Mouse (Mus musculus): ENCODE measurements at regions not wholly inside any gene's neighbourhood (a gene's known extent, or its start where the extent isn't known, plus 50 kb on each side); places are given as distances from the start of the nearest gene placed in this dataset.

GRCm38 (mm10) chr14:76868131-76868530 is 168.4 kb upstream of the Ccdc122 start:
- WGBS: 89% methylated on average over 5 of the region's 5 CpGs
- Histone ChIP-seq H3K36me3 (no peaks in the 10 kb centered on the region), H3K4me2 (no peak overlapping the region), H3K9me3 (0 out of 2 replicates have a peak, but pooled peaks cover 4% of the 10 kb centered on the region), H3K4me3 (replicated peaks) (no peak overlapping the region), H3K27ac (no peak overlapping the region; the same call in 1 of the 2 replicates), H3K27me3 (no peaks in the 10 kb centered on the region), H3K9ac (replicated peaks) (no peak overlapping the region), H3K4me1 (replicated peaks) (peaks cover 4% of the 10 kb centered on the region; the same call in 1 of the 2 replicates)
- no peak for ATAC-seq (ENCODE audit: insufficient number of reproducible peaks, insufficient read depth, low FRiP score, low TSS enrichment, low read depth)

- Histone ChIP-seq H3K27ac (no peak overlapping the region), H3K9me3 (0 out of 2 replicates have a peak, but pooled peaks cover 8% of the 10 kb centered on the region), H3K4me3 (replicated peaks) (no peak overlapping the region), H3K36me3 (no peaks in the 10 kb centered on the region), H3K9ac (replicated peaks) (no peak overlapping the region), H3K27me3 (no peaks in the 10 kb centered on the region), H3K4me2 (no peak overlapping the region), H3K4me1 (replicated peaks) (0 out of 2 replicates have a peak, but pooled peaks cover 3% of the 10 kb centered on the region)
- no peak for ATAC-seq (ENCODE audit: insufficient number of reproducible peaks, insufficient read depth, low FRiP score, low TSS enrichment, low read depth)
- 35% methylated on average over 4 of the region's 4 CpGs for WGBS
These were observed 171.9 kb upstream of the Ccdc122 start for GRCm38 (mm10) chr14:76864664-76865063.

GRCm38 (mm10) chr14:76863035-76863706 is 173.4 kb upstream of the Ccdc122 start:
- no peaks in the 10 kb centered on the region for H3K27me3 ChIP-seq
- no peak for ATAC-seq (ENCODE audit: insufficient number of reproducible peaks, insufficient read depth, low FRiP score, low TSS enrichment, low read depth)
- H3K36me3 ChIP-seq: no peaks in the 10 kb centered on the region
- no peak overlapping the region for H3K27ac ChIP-seq
- 0 out of 2 replicates have a peak, but pooled peaks cover 4% of the 10 kb centered on the region for H3K9me3 ChIP-seq
- WGBS: 89% methylated on average over 13 of the region's 13 CpGs
- H3K4me2 ChIP-seq: no peak overlapping the region
- peaks cover 8% of the 10 kb centered on the region for H3K4me1 ChIP-seq (replicated peaks)
- no peak overlapping the region for H3K9ac ChIP-seq (replicated peaks)
- H3K4me3 ChIP-seq (replicated peaks): no peak overlapping the region

GRCm38 (mm10) chr14:76858396-76858795 is 178.2 kb upstream of the Ccdc122 start:
- ATAC-seq (ENCODE audit: insufficient number of reproducible peaks, insufficient read depth, low FRiP score, low TSS enrichment, low read depth): no peak
- H3K9ac ChIP-seq (replicated peaks): no peak overlapping the region
- no peak overlapping the region for H3K4me2 ChIP-seq
- peaks cover 20% of the 10 kb centered on the region for H3K4me1 ChIP-seq (replicated peaks)
- H3K27ac ChIP-seq: peak overlapping the region; percentile 56; the same call in 1 of the 2 replicates
- no peaks in the 10 kb centered on the region for H3K27me3 ChIP-seq
- 0 out of 2 replicates have a peak, but pooled peaks cover 4% of the 10 kb centered on the region for H3K9me3 ChIP-seq
- H3K4me3 ChIP-seq (replicated peaks): no peak overlapping the region
- no peaks in the 10 kb centered on the region for H3K36me3 ChIP-seq
- WGBS: 19% methylated on average over 5 of the region's 5 CpGs

- WGBS: 62% methylated on average over 10 of the region's 10 CpGs
- no peak overlapping the region for H3K27ac ChIP-seq
- H3K4me2 ChIP-seq: no peak overlapping the region
- H3K4me3 ChIP-seq (replicated peaks): no peak overlapping the region
- H3K27me3 ChIP-seq: no peaks in the 10 kb centered on the region
- no peak overlapping the region for H3K9ac ChIP-seq (replicated peaks)
- peaks cover 20% of the 10 kb centered on the region for H3K4me1 ChIP-seq (replicated peaks)
- no peaks in the 10 kb centered on the region for H3K36me3 ChIP-seq
- no peak for ATAC-seq (ENCODE audit: insufficient number of reproducible peaks, insufficient read depth, low FRiP score, low TSS enrichment, low read depth)
- H3K9me3 ChIP-seq: 0 out of 2 replicates have a peak, but pooled peaks cover 4% of the 10 kb centered on the region
These were observed 179.3 kb upstream of the Ccdc122 start for GRCm38 (mm10) chr14:76857196-76857773.

- Histone ChIP-seq H3K4me2 (no peak overlapping the region), H3K27me3 (no peaks in the 10 kb centered on the region), H3K9me3 (0 out of 2 replicates have a peak, but pooled peaks cover 4% of the 10 kb centered on the region), H3K36me3 (no peaks in the 10 kb centered on the region), H3K4me1 (replicated peaks) (peaks cover 20% of the 10 kb centered on the region), H3K4me3 (replicated peaks) (no peak overlapping the region), H3K9ac (replicated peaks) (no peak overlapping the region), H3K27ac (no peak overlapping the region)
- no peak for ATAC-seq (ENCODE audit: insufficient number of reproducible peaks, insufficient read depth, low FRiP score, low TSS enrichment, low read depth)
- 72% methylated on average over 8 of the region's 8 CpGs for WGBS
These were observed 180.0 kb upstream of the Ccdc122 start for GRCm38 (mm10) chr14:76856591-76856990.

- H3K27ac ChIP-seq: no peak overlapping the region
- no peak overlapping the region for H3K9ac ChIP-seq (replicated peaks)
These were observed 181.6 kb upstream of the Ccdc122 start for GRCm38 (mm10) chr14:76854965-76855364.

GRCm38 (mm10) chr14:76851473-76852214 is 184.9 kb upstream of the Ccdc122 start:
- Histone ChIP-seq H3K9me3 (no peaks in the 10 kb centered on the region), H3K4me2 (no peak overlapping the region), H3K9ac (replicated peaks) (no peak overlapping the region), H3K27me3 (no peaks in the 10 kb centered on the region), H3K4me1 (replicated peaks) (peaks cover 5% of the 10 kb centered on the region; the same call in 1 of the 2 replicates), H3K27ac (no peak overlapping the region), H3K36me3 (no peaks in the 10 kb centered on the region), H3K4me3 (replicated peaks) (no peak overlapping the region)
- 65% methylated on average over 10 of the region's 10 CpGs for WGBS
- ATAC-seq (ENCODE audit: insufficient number of reproducible peaks, insufficient read depth, low FRiP score, low TSS enrichment, low read depth): no peak

More at GRCm38 (mm10) chr14:76854965-76855364, 181.6 kb upstream of the Ccdc122 start:
- Histone ChIP-seq H3K4me1 (replicated peaks) (peaks cover 20% of the 10 kb centered on the region), H3K4me2 (no peak overlapping the region), H3K9me3 (no peaks in the 10 kb centered on the region), H3K27me3 (no peaks in the 10 kb centered on the region), H3K36me3 (no peaks in the 10 kb centered on the region), H3K4me3 (replicated peaks) (no peak overlapping the region)
- no peak for ATAC-seq (ENCODE audit: insufficient number of reproducible peaks, insufficient read depth, low FRiP score, low TSS enrichment, low read depth)
- 63% methylated on average over 11 of the region's 11 CpGs for WGBS

- no peak for ATAC-seq (ENCODE audit: insufficient number of reproducible peaks, insufficient read depth, low FRiP score, low TSS enrichment, low read depth)
- Histone ChIP-seq H3K36me3 (no peaks in the 10 kb centered on the region), H3K4me1 (replicated peaks) (peaks cover 5% of the 10 kb centered on the region; the same call in 1 of the 2 replicates), H3K4me2 (no peak overlapping the region), H3K9ac (replicated peaks) (no peak overlapping the region), H3K4me3 (replicated peaks) (no peak overlapping the region), H3K27ac (no peak overlapping the region), H3K9me3 (no peaks in the 10 kb centered on the region), H3K27me3 (no peaks in the 10 kb centered on the region)
- 89% methylated on average over 4 of the region's 4 CpGs for WGBS
These were observed 185.9 kb upstream of the Ccdc122 start for GRCm38 (mm10) chr14:76850641-76851040.

- Histone ChIP-seq H3K27me3 (no peaks in the 10 kb centered on the region), H3K4me1 (replicated peaks) (peaks cover 1% of the 10 kb centered on the region; the same call in 1 of the 2 replicates), H3K36me3 (no peaks in the 10 kb centered on the region), H3K9ac (replicated peaks) (no peak overlapping the region), H3K4me2 (no peak overlapping the region), H3K27ac (no peak overlapping the region), H3K9me3 (no peaks in the 10 kb centered on the region), H3K4me3 (replicated peaks) (no peak overlapping the region)
- ATAC-seq (ENCODE audit: insufficient number of reproducible peaks, insufficient read depth, low FRiP score, low TSS enrichment, low read depth): no peak
- WGBS: 44% methylated on average over 13 of the region's 13 CpGs
These were observed 186.5 kb upstream of the Ccdc122 start for GRCm38 (mm10) chr14:76850051-76850450.

GRCm38 (mm10) chr14:76849636-76850035 is 186.9 kb upstream of the Ccdc122 start:
- H3K36me3 ChIP-seq: no peaks in the 10 kb centered on the region
- 71% methylated on average over 6 of the region's 6 CpGs for WGBS
- no peaks in the 10 kb centered on the region for H3K9me3 ChIP-seq
- H3K27ac ChIP-seq: no peak overlapping the region
- no peak for ATAC-seq (ENCODE audit: insufficient number of reproducible peaks, insufficient read depth, low FRiP score, low TSS enrichment, low read depth)
- H3K4me3 ChIP-seq (replicated peaks): no peak overlapping the region
- no peaks in the 10 kb centered on the region for H3K27me3 ChIP-seq
- no peak overlapping the region for H3K9ac ChIP-seq (replicated peaks)
- H3K4me2 ChIP-seq: no peak overlapping the region
- no peaks in the 10 kb centered on the region for H3K4me1 ChIP-seq (replicated peaks)
